Mouse (Mus musculus): Measurements from ENCODE around the gene Timp3. TPM values are rescaled to one million over a fixed set of nuclear protein-coding genes. Genes with fewer than 3 reads are reported as not detected.

Gene Timp3
- polyA plus RNA-seq, 1 experiment: 25.3 TPM

- no peak for TF ChIP-seq POLR2A (IDR thresholded peaks at IDR 0.05; ENCODE audit: low read depth, low read length)
- no peak for TF ChIP-seq CTCF (IDR thresholded peaks at IDR 0.05; ENCODE audit: extremely low read depth, insufficient read depth, insufficient read length, insufficient replicate concordance)
- no peak for DNase-seq (ENCODE audit: low read depth in 1 of 2, low spot score in 2 of 2)
- Histone ChIP-seq H3K27ac (ENCODE audit: insufficient read depth, low read length) (no peak overlapping the region), H3K4me1 (ENCODE audit: control insufficient read depth, insufficient read depth, insufficient read length) (no peaks in the 10 kb centered on the region), H3K27me3 (ENCODE audit: control insufficient read depth, insufficient read depth, low read length) (no peaks in the 10 kb centered on the region), H3K4me3 (ENCODE audit: extremely low read depth, insufficient read depth, insufficient read length) (no peak overlapping the region), H3K36me3 (ENCODE audit: control insufficient read depth, insufficient read depth, low read length) (no peaks in the 10 kb centered on the region)
- 92% methylated on average over 8 of the region's 8 CpGs for WGBS
Measured at GRCm38 (mm10) chr10:86281238-86281637, 18.9 kb upstream of the Timp3 start.

GRCm38 (mm10) chr10:86286508-86286907 lies 13.7 kb upstream of the Timp3 start:
- Histone ChIP-seq H3K27ac (ENCODE audit: insufficient read depth, low read length) (no peak overlapping the region), H3K36me3 (ENCODE audit: control insufficient read depth, insufficient read depth, low read length) (no peaks in the 10 kb centered on the region)
- DNase-seq (ENCODE audit: low read depth in 1 of 2, low spot score in 2 of 2): no peak

GRCm38 (mm10) chr10:86290109-86290771 lies 9.9 kb upstream of the Timp3 start:
- WGBS: 80% methylated on average over 8 of the region's 8 CpGs
- Histone ChIP-seq H3K27me3 (ENCODE audit: control insufficient read depth, insufficient read depth, low read length) (no peaks in the 10 kb centered on the region), H3K4me3 (ENCODE audit: extremely low read depth, insufficient read depth, insufficient read length) (no peak overlapping the region), H3K27ac (ENCODE audit: insufficient read depth, low read length) (no peak overlapping the region), H3K36me3 (ENCODE audit: control insufficient read depth, insufficient read depth, low read length) (no peaks in the 10 kb centered on the region), H3K4me1 (ENCODE audit: control insufficient read depth, insufficient read depth, insufficient read length) (no peaks in the 10 kb centered on the region)
- no peak for TF ChIP-seq POLR2A (IDR thresholded peaks at IDR 0.05; ENCODE audit: low read depth, low read length)
- TF ChIP-seq CTCF (IDR thresholded peaks at IDR 0.05; ENCODE audit: extremely low read depth, insufficient read depth, insufficient read length, insufficient replicate concordance): no peak
- DNase-seq (ENCODE audit: low read depth in 1 of 2, low spot score in 2 of 2): no peak

More at GRCm38 (mm10) chr10:86286508-86286907, 13.7 kb upstream of the Timp3 start:
- Histone ChIP-seq H3K4me1 (ENCODE audit: control insufficient read depth, insufficient read depth, insufficient read length) (no peaks in the 10 kb centered on the region), H3K27me3 (ENCODE audit: control insufficient read depth, insufficient read depth, low read length) (no peaks in the 10 kb centered on the region), H3K4me3 (ENCODE audit: extremely low read depth, insufficient read depth, insufficient read length) (no peak overlapping the region)
- WGBS: 91% methylated on average over 7 of the region's 7 CpGs
- TF ChIP-seq CTCF (IDR thresholded peaks at IDR 0.05; ENCODE audit: extremely low read depth, insufficient read depth, insufficient read length, insufficient replicate concordance) (no peak), POLR2A (IDR thresholded peaks at IDR 0.05; ENCODE audit: low read depth, low read length) (no peak)

- Histone ChIP-seq H3K27ac (ENCODE audit: insufficient read depth, low read length) (no peak overlapping the region), H3K27me3 (ENCODE audit: control insufficient read depth, insufficient read depth, low read length) (no peaks in the 10 kb centered on the region), H3K4me1 (ENCODE audit: control insufficient read depth, insufficient read depth, insufficient read length) (no peaks in the 10 kb centered on the region), H3K4me3 (ENCODE audit: extremely low read depth, insufficient read depth, insufficient read length) (no peak overlapping the region), H3K36me3 (ENCODE audit: control insufficient read depth, insufficient read depth, low read length) (no peaks in the 10 kb centered on the region)
- no peak for TF ChIP-seq CTCF (IDR thresholded peaks at IDR 0.05; ENCODE audit: extremely low read depth, insufficient read depth, insufficient read length, insufficient replicate concordance)
- TF ChIP-seq POLR2A (IDR thresholded peaks at IDR 0.05; ENCODE audit: low read depth, low read length): no peak
- no peak for DNase-seq (ENCODE audit: low read depth in 1 of 2, low spot score in 2 of 2)
- 79% methylated on average over 1 of the region's 1 CpGs for WGBS
Measured at GRCm38 (mm10) chr10:86293880-86294279, 6.3 kb upstream of the Timp3 start.

- Histone ChIP-seq H3K36me3 (ENCODE audit: control insufficient read depth, insufficient read depth, low read length) (no peaks in the 10 kb centered on the region), H3K27me3 (ENCODE audit: control insufficient read depth, insufficient read depth, low read length) (no peaks in the 10 kb centered on the region), H3K4me1 (ENCODE audit: control insufficient read depth, insufficient read depth, insufficient read length) (no peaks in the 10 kb centered on the region), H3K4me3 (ENCODE audit: extremely low read depth, insufficient read depth, insufficient read length) (no peak overlapping the region), H3K27ac (ENCODE audit: insufficient read depth, low read length) (no peak overlapping the region)
- WGBS: 80% methylated on average over 10 of the region's 10 CpGs
- no peak for DNase-seq (ENCODE audit: low read depth in 1 of 2, low spot score in 2 of 2)
- TF ChIP-seq POLR2A (IDR thresholded peaks at IDR 0.05; ENCODE audit: low read depth, low read length) (no peak), CTCF (IDR thresholded peaks at IDR 0.05; ENCODE audit: extremely low read depth, insufficient read depth, insufficient read length, insufficient replicate concordance) (no peak)
Measured at GRCm38 (mm10) chr10:86294599-86295365, 5.4 kb upstream of the Timp3 start.

GRCm38 (mm10) chr10:86295454-86296098 lies 4.6 kb upstream of the Timp3 start:
- Histone ChIP-seq H3K4me3 (ENCODE audit: extremely low read depth, insufficient read depth, insufficient read length) (no peak overlapping the region), H3K27me3 (ENCODE audit: control insufficient read depth, insufficient read depth, low read length) (peaks cover 5% of the 10 kb centered on the region; the same call in 1 of the 2 replicates), H3K36me3 (ENCODE audit: control insufficient read depth, insufficient read depth, low read length) (no peaks in the 10 kb centered on the region), H3K4me1 (ENCODE audit: control insufficient read depth, insufficient read depth, insufficient read length) (no peaks in the 10 kb centered on the region), H3K27ac (ENCODE audit: insufficient read depth, low read length) (no peak overlapping the region)
- no peak for TF ChIP-seq CTCF (IDR thresholded peaks at IDR 0.05; ENCODE audit: extremely low read depth, insufficient read depth, insufficient read length, insufficient replicate concordance)
- no peak for TF ChIP-seq POLR2A (IDR thresholded peaks at IDR 0.05; ENCODE audit: low read depth, low read length)
- no peak for DNase-seq (ENCODE audit: low read depth in 1 of 2, low spot score in 2 of 2)
- 23% methylated on average over 13 of the region's 13 CpGs for WGBS
